Mouse (Mus musculus) heart, adult 8-10 months (tissue): ENCODE data around the gene Pik3r6. TPM values are rescaled to one million over a fixed set of nuclear protein-coding genes. Genes with fewer than 3 reads are reported as not detected.

Source experiments
- DNase-seq: peaks from one replicate; pipeline ENCODE4 v3.0.0; 2022; ENCODE audit warnings: low spot score
- total RNA-seq, 4 experiments: library from RNA; stranded (reverse); gene quantifications; 2 replicates each; pipeline ENCODE4 v1.2.4; 2022

The Pik3r6 gene
- total RNA-seq, 4 experiments from 2014 or later = 2.4 to 6.9 (median 3.8) TPM

- no peak for DNase-seq
Measured at GRCm38 (mm10) chr11:68487720-68488119, 15.1 kb upstream of the Pik3r6 start.

- DNase-seq = no peak
Measured at GRCm38 (mm10) chr11:68488256-68488824, 14.5 kb upstream of the Pik3r6 start.

GRCm38 (mm10) chr11:68489236-68489635 lies 13.6 kb upstream of the Pik3r6 start:
- no peak for DNase-seq

GRCm38 (mm10) chr11:68492592-68492991 lies 10.2 kb upstream of the Pik3r6 start:
- no peak for DNase-seq

- DNase-seq = no peak
Measured at GRCm38 (mm10) chr11:68493760-68494159, 9.1 kb upstream of the Pik3r6 start.

- DNase-seq = peak; percentile 39
Measured at GRCm38 (mm10) chr11:68497081-68497480, 5.7 kb upstream of the Pik3r6 start.

GRCm38 (mm10) chr11:68498517-68498916 lies 4.3 kb upstream of the Pik3r6 start:
- DNase-seq = no peak

GRCm38 (mm10) chr11:68498999-68499699 lies 3.7 kb upstream of the Pik3r6 start:
- DNase-seq = no peak

- no peak for DNase-seq
Measured at GRCm38 (mm10) chr11:68500949-68501350, 1.9 kb upstream of the Pik3r6 start.

GRCm38 (mm10) chr11:68502408-68502807 lies 411 bp upstream of the Pik3r6 start:
- no peak for DNase-seq

- DNase-seq = no peak
Measured at GRCm38 (mm10) chr11:68504913-68505312, 2.1 kb downstream of the Pik3r6 start.

GRCm38 (mm10) chr11:68507246-68507645 lies 4.4 kb downstream of the Pik3r6 start:
- DNase-seq = no peak

GRCm38 (mm10) chr11:68508619-68509018 lies 5.8 kb downstream of the Pik3r6 start:
- DNase-seq = no peak

- no peak for DNase-seq
Measured at GRCm38 (mm10) chr11:68509194-68509593, 6.4 kb downstream of the Pik3r6 start.

GRCm38 (mm10) chr11:68513969-68514368 lies 11.2 kb downstream of the Pik3r6 start:
- DNase-seq = no peak

GRCm38 (mm10) chr11:68519362-68519761 lies 16.5 kb downstream of the Pik3r6 start:
- DNase-seq = no peak

GRCm38 (mm10) chr11:68519815-68520214 lies 17.0 kb downstream of the Pik3r6 start:
- DNase-seq = no peak

GRCm38 (mm10) chr11:68520439-68520838 lies 17.6 kb downstream of the Pik3r6 start:
- DNase-seq = no peak

- no peak for DNase-seq
Measured at GRCm38 (mm10) chr11:68521352-68521751, 18.5 kb downstream of the Pik3r6 start.

GRCm38 (mm10) chr11:68526441-68526840 lies 23.6 kb downstream of the Pik3r6 start:
- DNase-seq = no peak

- DNase-seq = no peak
Measured at GRCm38 (mm10) chr11:68531066-68531806, 28.4 kb downstream of the Pik3r6 start.

GRCm38 (mm10) chr11:68531941-68532535 lies 29.2 kb downstream of the Pik3r6 start:
- DNase-seq = no peak
